Mouse (Mus musculus) lung, postnatal 0 days (tissue): ENCODE results near the gene Celf2.

Experiments
- CTCF ChIP-seq: IDR thresholded peaks from 2 replicates; pipeline ENCODE4 v1.5.1; 2016; ENCODE audit warnings: antibody characterized with exemption, mild to moderate bottlenecking
- EP300 ChIP-seq: IDR thresholded peaks from 2 replicates; pipeline ENCODE4 v1.6.1; 2016; ENCODE audit warnings: antibody characterized with exemption, mild to moderate bottlenecking, control low read depth

GRCm38 (mm10) chr2:6603880-6604279 lies 905.5 kb downstream of the Celf2 start:
- TF ChIP-seq CTCF (peak; percentile 29; the same call in 1 of the 2 replicates), EP300 (no peak)
